Mouse (Mus musculus): ENCODE measurements around the gene Phf20.

Phf20 gene

GRCm38 (mm10) chr2:156267636-156268035 is 71.4 kb downstream of the Phf20 start:
- no peak for DNase-seq (ENCODE audit: low spot score in 2 of 2)

- DNase-seq (ENCODE audit: low spot score in 2 of 2) = no peak
These were observed 76.3 kb downstream of the Phf20 start for GRCm38 (mm10) chr2:156272553-156272952.

GRCm38 (mm10) chr2:156278226-156279017 is 82.2 kb downstream of the Phf20 start:
- DNase-seq (ENCODE audit: low spot score in 2 of 2) = peak; percentile 63 to 73

GRCm38 (mm10) chr2:156281227-156281626 is 85.0 kb downstream of the Phf20 start:
- no peak for DNase-seq (ENCODE audit: low spot score in 2 of 2)

GRCm38 (mm10) chr2:156285161-156285560 is 88.9 kb downstream of the Phf20 start:
- no peak for DNase-seq (ENCODE audit: low spot score in 2 of 2)

GRCm38 (mm10) chr2:156286733-156287132 is 90.5 kb downstream of the Phf20 start:
- no peak for DNase-seq (ENCODE audit: low spot score in 2 of 2)

- DNase-seq (ENCODE audit: low spot score in 2 of 2) = no peak
These were observed 92.0 kb downstream of the Phf20 start for GRCm38 (mm10) chr2:156288222-156288621.

GRCm38 (mm10) chr2:156289552-156290160 is 93.4 kb downstream of the Phf20 start:
- no peak for DNase-seq (ENCODE audit: low spot score in 2 of 2)

GRCm38 (mm10) chr2:156291998-156292397 is 95.7 kb downstream of the Phf20 start:
- no peak for DNase-seq (ENCODE audit: low spot score in 2 of 2)

GRCm38 (mm10) chr2:156295601-156296063 is 99.4 kb downstream of the Phf20 start:
- DNase-seq (ENCODE audit: low spot score in 2 of 2) = no peak

GRCm38 (mm10) chr2:156296190-156296589 is 99.9 kb downstream of the Phf20 start:
- DNase-seq (ENCODE audit: low spot score in 2 of 2) = no peak

GRCm38 (mm10) chr2:156297653-156298052 is 101.4 kb downstream of the Phf20 start:
- DNase-seq (ENCODE audit: low spot score in 2 of 2) = no peak

- DNase-seq (ENCODE audit: low spot score in 2 of 2) = no peak
These were observed 102.2 kb downstream of the Phf20 start for GRCm38 (mm10) chr2:156298458-156298857.

GRCm38 (mm10) chr2:156302063-156302462 is 105.8 kb downstream of the Phf20 start:
- DNase-seq (ENCODE audit: low spot score in 2 of 2) = no peak

GRCm38 (mm10) chr2:156304351-156304750 is 108.1 kb downstream of the Phf20 start:
- no peak for DNase-seq (ENCODE audit: low spot score in 2 of 2)

GRCm38 (mm10) chr2:156305818-156306217 is 109.6 kb downstream of the Phf20 start:
- DNase-seq (ENCODE audit: low spot score in 2 of 2) = no peak

- DNase-seq (ENCODE audit: low spot score in 2 of 2) = no peak
These were observed 111.0 kb downstream of the Phf20 start for GRCm38 (mm10) chr2:156307261-156307660.

- no peak for DNase-seq (ENCODE audit: low spot score in 2 of 2)
These were observed 113.7 kb downstream of the Phf20 start for GRCm38 (mm10) chr2:156309948-156310347.

- no peak for DNase-seq (ENCODE audit: low spot score in 2 of 2)
These were observed 114.2 kb downstream of the Phf20 start for GRCm38 (mm10) chr2:156310455-156310854.

GRCm38 (mm10) chr2:156310945-156311344 is 114.7 kb downstream of the Phf20 start:
- no peak for DNase-seq (ENCODE audit: low spot score in 2 of 2)

GRCm38 (mm10) chr2:156311441-156311840 is 115.2 kb downstream of the Phf20 start:
- no peak for DNase-seq (ENCODE audit: low spot score in 2 of 2)

GRCm38 (mm10) chr2:156311841-156312291 is 115.6 kb downstream of the Phf20 start:
- DNase-seq (ENCODE audit: low spot score in 2 of 2) = peak; percentile 30 to 49

GRCm38 (mm10) chr2:156312297-156312897 is 116.1 kb downstream of the Phf20 start, which contains the start of the genes Cnbd2 and Scand1:
Gene Cnbd2, plus strand, starts transcription at chr2:156312299.
Gene Scand1, minus strand, starts transcription at chr2:156312704.
- DNase-seq (ENCODE audit: low spot score in 2 of 2) = peak; percentile 74 to 77
